Mouse (Mus musculus): ENCODE measurements around the gene Snrnp27.

- TF ChIP-seq POLR2A (IDR thresholded peaks at IDR 0.05; ENCODE audit: insufficient read depth, low read depth, low read length) (no peak; the same call in 1 of the 2 replicates), CTCF (IDR thresholded peaks at IDR 0.05; ENCODE audit: insufficient read depth, low read depth, low read length) (no peak)
These were observed 311 bp upstream of the Snrnp27 start for GRCm38 (mm10) chr6:86684655-86685011.
